Mouse (Mus musculus) cortical plate, adult 2 months (tissue): ENCODE measurements around the gene Gm36079. TPM values are rescaled to one million over a fixed set of nuclear protein-coding genes. Genes with fewer than 3 reads are reported as not detected.
"Not testable (repeated sequence)": the region's sequence is repeated elsewhere in the genome, so short reads cannot be mapped to it uniquely, and the experiment has no call there.

Experiments
- H3K27ac ChIP-seq: fragments of 200-500 bp; 2 replicates; pipeline ENCODE4 v1.5.1; 2012; ENCODE audit warnings: low read length, control low read depth, inconsistent platforms; ENCODE audit not compliant: insufficient read depth
- H3K4me1 ChIP-seq: fragments of 200-500 bp; 2 replicates; pipeline ENCODE4 v1.6.1; 2011; ENCODE audit warnings: low read length; ENCODE audit not compliant: control insufficient read depth, insufficient read depth
- H3K4me3 ChIP-seq: fragments of 200-500 bp; 2 replicates; pipeline ENCODE4 v1.5.1; 2011; ENCODE audit warnings: mild to moderate bottlenecking, low read length, control low read depth; ENCODE audit not compliant: insufficient read depth
- polyA plus RNA-seq: library from polyadenylated mRNA; depleted of rRNA; stranded (reverse); fragments of >200 nt; gene quantifications from 2 replicates; pipeline ENCODE4 v1.2.3, GENCODE M21; 2012; rRNA removed

Gm36079 gene
- polyA plus RNA-seq, result not detected in 2 replicates

DNA sequence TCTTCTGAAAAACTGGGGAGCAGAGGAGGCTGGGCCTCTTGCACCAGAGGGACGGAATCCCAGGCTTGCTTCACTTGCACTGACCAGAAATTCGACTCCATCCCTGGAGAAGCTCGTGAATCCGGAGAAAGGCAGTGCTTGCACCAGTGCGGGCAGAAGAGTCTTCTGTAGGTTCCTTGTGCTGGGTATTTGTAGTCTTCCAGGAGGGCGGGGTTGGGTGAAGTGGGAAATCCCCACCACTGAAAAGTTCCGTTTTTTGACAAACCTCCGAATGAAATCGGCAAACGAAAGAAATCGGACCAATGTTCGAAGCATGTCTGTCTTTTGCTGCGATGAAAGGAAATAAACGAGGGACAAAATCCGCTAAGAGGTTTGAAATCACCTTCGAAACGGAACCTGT lies at the start of gene Gm36079:
TSS of gene Gm36079 (minus strand) at position 101 of the 400 bp plus-strand sequence.
- H3K4me1 ChIP-seq, H3K27ac ChIP-seq, H3K4me3 ChIP-seq: not testable (repeated sequence)

DNA sequence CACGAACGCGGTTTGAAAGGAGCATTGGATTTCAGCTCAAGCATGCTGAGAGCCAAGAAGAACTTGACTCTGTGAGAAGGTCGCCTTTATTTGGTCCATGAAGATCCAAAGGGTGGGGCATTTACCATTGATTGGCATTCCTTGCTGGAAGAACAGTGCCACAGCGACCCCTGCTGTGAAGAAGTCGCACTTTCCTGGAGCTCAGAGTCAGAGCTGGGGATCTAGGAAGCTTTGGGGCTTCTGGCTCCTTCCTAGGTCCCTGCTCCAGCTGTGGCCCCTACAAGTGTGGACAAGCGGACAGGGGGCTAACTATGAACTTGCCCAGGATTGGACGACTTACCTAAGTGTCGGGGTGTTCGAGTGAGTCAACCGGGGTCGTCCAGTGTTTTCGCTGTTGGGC lies 44.1 kb upstream of the Gm36079 start:
- H3K4me3 ChIP-seq, H3K4me1 ChIP-seq, H3K27ac ChIP-seq: not testable (repeated sequence)

DNA sequence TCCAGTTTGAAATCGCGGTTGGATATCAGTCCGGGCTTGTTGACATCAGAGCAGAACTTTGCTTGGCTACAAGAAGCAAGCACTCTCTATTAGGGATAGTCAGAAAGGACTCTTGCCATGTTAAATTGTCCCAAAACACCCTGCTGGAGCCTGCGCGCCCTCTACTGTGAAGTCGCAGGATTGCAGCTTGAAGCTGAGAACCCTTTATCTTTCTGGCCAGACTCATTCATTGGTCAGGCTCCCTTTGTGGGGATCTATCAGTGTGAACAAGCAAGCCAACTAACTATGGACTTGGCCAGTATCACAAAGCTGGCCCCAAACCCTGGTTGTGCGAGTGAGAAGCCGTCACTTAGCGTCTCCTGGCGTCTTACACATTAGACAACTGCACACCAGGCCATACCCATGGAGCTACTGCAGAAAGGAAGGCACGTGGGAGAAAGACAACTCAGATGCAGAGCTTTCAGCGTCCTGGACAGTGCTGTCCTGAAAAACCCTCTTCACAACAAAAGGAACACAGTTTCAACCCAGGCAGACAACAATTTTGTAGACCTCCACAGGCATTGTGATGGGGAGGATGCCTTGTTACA lies 43.3 kb upstream of the Gm36079 start:
- H3K4me3 ChIP-seq, H3K4me1 ChIP-seq, H3K27ac ChIP-seq: not testable (repeated sequence)

DNA sequence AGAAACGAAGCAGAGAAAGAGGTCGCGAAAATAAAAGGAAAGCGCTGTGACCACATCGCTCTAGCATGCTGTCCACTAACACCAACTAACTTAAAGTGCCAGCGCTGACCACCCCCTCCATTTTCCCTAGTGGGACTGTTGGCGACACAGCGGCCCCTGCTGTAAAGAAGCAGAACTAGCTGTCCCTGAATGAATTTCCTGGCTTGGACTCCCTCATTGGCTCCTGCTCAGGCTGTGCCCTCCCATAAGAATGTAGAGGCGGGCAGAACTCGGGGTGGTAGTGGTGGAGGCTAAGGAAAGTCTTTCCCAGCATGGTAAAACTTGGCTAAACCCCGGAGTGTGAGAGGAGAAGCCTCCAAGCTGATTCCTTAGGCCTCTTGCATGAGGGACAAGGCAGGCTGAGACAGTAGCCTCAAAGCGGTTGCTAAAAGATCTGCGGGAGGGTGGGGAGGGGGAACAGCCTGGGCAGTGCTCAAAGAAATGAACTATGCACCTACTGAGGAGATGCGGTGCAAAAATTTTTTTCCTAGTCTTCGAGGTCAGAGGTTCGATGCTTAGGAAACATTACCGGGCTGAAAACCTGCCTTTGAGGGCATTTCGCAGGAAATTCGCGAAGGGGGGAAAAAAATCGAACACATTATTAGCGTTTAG lies 36.8 kb upstream of the Gm36079 start:
- not testable (repeated sequence) for H3K4me3 ChIP-seq, H3K27ac ChIP-seq, H3K4me1 ChIP-seq

DNA sequence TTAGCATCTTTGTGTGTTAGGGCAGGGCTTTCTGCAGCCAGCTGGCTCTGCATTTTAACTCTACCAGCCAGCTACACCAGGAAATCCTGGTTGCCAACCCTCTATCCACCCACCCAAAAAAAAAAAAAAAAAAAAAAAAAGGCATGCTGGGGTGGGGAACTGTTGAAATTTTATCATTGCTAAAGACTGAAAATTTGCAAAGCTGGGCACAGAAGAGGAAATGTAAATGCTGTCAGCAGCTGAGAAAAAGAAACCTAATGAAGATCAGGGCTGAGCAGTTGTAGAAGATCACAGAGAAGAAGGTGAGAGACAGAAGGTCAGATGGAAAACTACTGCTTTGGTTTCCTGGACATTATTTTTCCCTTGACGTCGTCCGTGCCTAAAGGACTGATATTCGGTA lies 36.1 kb upstream of the Gm36079 start:
- H3K4me3 ChIP-seq, H3K27ac ChIP-seq, H3K4me1 ChIP-seq: not testable (repeated sequence)

DNA sequence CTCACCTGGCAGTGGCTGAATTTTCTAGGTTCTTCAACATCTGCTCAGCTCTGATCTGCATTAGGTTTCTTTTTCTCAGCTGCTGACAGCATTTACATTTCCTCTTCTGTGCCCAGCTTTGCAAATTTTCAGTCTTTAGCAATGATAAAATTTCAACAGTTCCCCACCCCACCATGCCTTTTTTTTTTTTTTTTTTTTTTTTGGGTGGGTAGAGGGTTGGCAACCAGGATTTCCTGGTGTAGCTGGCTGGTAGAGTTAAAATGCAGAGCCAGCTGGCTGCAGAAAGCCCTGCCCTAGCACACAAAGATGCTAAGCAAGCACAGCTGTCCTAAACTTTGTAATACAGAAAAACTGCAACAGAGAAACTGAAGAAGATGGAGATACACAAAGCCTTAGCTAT lies 25.3 kb upstream of the Gm36079 start, which contains the start of gene Gm21188:
TSS of gene Gm21188 (minus strand) at position 110 of the 400 bp plus-strand sequence.
- H3K4me3 ChIP-seq, H3K27ac ChIP-seq, H3K4me1 ChIP-seq: not testable (repeated sequence)

- not testable (repeated sequence) for H3K27ac ChIP-seq, H3K4me3 ChIP-seq, H3K4me1 ChIP-seq
Observed at GRCm38 (mm10) chr13:120048608-120049007, 21.8 kb upstream of the Gm36079 start.

GRCm38 (mm10) chr13:120048186-120048585 lies 21.4 kb upstream of the Gm36079 start:
- H3K27ac ChIP-seq, H3K4me1 ChIP-seq, H3K4me3 ChIP-seq: not testable (repeated sequence)

DNA sequence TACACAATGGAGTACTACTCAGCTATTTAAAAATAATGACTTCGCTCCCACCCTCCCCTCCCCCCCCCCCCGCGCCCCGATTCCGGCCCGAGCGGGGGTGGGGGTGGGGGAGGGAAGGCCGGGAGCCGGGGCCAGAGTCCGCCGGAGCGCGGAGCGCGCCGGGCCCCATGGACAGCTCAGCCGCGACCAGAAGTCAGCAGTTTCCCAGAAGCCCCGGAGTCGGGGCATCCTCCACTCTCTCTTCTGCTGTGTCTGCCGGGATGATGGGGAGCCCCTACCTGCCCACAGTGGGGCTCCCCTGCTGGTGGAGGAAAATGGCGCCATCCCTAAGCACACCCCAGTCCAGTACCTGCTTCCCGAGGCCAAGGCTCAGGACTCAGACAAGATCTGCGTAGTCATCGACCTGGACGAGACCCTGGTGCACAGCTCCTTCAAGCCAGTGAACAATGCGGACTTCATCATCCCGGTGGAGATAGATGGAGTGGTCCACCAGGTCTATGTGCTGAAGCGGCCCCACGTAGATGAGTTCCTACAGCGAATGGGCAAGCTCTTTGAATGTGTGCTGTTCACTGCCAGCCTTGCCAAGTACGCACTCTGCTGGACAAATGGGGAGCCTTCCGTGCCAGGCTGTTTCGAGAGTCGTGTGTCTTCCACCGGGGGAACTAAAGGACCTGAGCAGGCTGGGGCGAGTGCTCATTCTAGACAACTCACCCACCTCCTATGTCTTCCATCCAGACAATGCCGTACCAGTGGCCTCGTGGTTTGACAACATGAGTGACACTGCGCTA lies 19.8 kb upstream of the Gm36079 start:
- H3K4me1 ChIP-seq, H3K4me3 ChIP-seq, H3K27ac ChIP-seq: not testable (repeated sequence)

DNA sequence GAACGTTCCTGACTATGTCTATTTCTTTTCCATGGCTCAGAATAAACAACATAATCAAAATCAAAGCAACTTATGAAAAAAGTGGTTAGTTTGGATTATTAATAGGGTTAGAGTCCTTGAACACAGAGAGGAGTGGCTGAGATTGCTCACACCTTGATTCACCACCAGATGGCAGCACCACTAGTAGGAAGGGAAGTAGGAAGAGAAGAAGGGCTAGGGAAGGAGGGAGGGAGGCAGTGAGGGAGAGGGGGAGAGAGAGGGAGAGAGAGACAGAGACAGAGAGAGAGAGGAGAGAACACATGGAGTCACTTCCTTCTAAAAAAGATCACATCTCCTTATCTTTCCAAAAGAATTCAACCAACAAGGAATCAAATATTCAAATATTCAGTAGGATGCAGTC lies 14.3 kb upstream of the Gm36079 start:
- not testable (repeated sequence) for H3K27ac ChIP-seq, H3K4me1 ChIP-seq, H3K4me3 ChIP-seq

DNA sequence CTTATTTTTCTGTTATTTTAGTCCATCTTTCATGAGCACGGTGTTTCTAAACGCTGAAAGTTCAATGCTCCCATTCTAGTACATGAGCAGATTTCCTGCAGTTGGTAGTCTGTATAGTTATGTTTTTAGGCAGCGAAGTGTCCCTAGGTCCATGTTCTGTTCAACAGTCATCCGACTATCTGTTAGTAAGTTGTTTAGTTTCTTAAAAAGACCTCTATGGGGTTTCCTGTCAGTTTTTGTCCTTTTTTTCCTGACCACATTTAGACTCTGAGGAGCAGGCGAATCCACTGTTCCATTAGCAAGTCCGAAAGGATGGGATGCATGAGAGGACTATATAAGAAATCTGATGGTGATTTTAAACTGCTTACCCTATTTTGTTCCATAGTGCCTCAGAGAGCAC lies 11.1 kb upstream of the Gm36079 start:
- not testable (repeated sequence) for H3K4me1 ChIP-seq, H3K4me3 ChIP-seq, H3K27ac ChIP-seq

GRCm38 (mm10) chr13:120036577-120037115 lies 9.8 kb upstream of the Gm36079 start:
- not testable (repeated sequence) for H3K4me1 ChIP-seq, H3K4me3 ChIP-seq, H3K27ac ChIP-seq

DNA sequence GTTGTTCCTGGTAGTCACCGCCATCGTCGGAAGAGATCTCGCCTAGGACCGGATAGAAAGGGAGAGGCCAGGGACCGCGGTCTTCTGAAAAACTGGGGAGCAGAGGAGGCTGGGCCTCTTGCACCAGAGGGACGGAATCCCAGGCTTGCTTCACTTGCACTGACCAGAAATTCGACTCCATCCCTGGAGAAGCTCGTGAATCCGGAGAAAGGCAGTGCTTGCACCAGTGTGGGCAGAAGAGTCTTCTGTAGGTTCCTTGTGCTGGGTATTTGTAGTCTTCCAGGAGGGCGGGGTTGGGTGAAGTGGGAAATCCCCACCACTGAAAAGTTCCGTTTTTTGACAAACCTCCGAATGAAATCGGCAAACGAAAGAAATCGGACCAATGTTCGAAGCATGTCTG lies 8.3 kb upstream of the Gm36079 start:
- H3K4me1 ChIP-seq, H3K27ac ChIP-seq, H3K4me3 ChIP-seq: not testable (repeated sequence)

DNA sequence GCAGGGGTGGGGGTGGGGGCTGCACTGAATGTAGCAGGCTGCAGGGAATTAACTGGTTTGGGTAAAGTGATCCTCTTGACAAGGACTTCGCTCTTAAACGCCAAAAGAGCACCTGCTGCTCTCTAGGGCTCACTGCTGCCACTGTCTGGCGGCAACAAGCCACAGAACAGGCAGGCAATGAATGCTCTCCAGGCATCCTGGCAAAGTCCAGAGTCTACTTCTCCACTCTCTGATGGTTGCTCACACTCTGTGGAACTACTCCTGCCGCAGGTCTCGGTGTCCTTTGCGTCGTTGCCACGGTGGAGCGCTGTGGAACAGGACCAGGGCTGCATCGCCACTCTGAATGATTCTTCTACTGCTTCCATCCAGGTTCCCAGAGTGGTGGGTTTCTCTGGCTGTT lies 7.8 kb upstream of the Gm36079 start:
- H3K4me3 ChIP-seq, H3K4me1 ChIP-seq: not testable (repeated sequence)

DNA sequence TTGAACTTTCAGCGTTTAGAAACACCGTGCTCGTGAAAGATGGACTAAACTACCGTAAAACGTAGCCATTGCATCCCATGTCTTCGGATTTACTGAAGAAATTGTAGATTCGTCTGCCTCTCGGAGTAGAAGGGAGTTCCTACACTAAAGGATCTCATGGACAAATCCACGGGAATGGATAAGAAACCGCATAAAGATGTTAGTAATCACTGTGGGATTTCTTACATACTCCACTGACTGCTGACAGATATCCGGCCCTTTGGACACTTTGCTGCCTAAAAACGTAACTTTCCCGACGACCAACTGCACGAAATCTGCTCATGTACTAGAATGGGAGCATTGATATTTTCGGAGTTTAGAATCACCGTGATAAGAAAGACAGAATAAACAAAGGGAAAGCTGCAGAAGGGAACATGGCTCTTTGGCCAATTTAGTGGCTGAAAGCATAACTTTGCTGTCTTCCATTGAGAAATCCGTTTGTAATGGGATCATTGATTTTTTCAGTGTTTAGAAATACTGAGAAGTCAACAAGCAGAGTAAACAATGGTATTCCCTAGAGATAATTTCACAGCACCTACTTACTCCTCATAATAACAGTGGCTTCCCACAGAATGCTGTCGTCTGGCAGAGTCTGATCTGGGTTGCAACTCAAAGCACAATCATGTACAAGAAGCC lies 6.8 kb upstream of the Gm36079 start:
- H3K4me1 ChIP-seq, H3K27ac ChIP-seq, H3K4me3 ChIP-seq: not testable (repeated sequence)

More for the DNA sequence above, 7.8 kb upstream of the Gm36079 start:
- H3K27ac ChIP-seq, result not testable (repeated sequence)
